Mouse (Mus musculus) activated CD4-positive, CD25-positive, alpha-beta regulatory T cell, adult 4 months (primary cell): ENCODE data around the gene Zcchc7. TPM values are rescaled to one million over a fixed set of nuclear protein-coding genes. Genes with fewer than 3 reads are reported as not detected.

Experiments
- ATAC-seq: one replicate; pipeline ENCODE4 v1.8.0; 2017
- polyA plus RNA-seq, 2 experiments: library from polyadenylated mRNA; unstranded; fragments of 100-300 nt; shearing (Covaris generic); gene quantifications; one replicate each; pipeline ENCODE4 v1.2.1; 2017

The Zcchc7 gene
- polyA plus RNA-seq, 2 experiments from 2014 or later, result 96.7 to 132 TPM

DNA sequence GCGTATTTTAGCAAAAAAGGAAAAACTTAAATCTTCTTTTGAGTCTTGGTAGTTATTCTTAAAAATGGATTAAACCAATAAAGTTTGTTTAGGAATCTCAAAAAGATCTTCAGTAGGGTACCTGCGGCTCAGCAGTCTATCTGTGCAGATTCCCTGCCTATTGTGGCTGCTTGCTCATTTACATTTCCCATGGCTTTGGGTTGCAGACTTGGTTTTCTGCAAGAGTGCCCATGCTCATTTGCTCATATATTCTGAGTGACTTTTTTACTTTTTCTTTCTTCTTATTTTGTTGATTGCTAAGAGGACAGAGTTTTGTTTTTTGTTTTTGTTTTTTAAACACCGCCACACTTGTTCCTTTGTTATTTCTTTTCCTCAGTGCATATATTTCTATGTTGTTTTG is 19.2 kb downstream of the Zcchc7 start:
- ATAC-seq, result no peak

DNA sequence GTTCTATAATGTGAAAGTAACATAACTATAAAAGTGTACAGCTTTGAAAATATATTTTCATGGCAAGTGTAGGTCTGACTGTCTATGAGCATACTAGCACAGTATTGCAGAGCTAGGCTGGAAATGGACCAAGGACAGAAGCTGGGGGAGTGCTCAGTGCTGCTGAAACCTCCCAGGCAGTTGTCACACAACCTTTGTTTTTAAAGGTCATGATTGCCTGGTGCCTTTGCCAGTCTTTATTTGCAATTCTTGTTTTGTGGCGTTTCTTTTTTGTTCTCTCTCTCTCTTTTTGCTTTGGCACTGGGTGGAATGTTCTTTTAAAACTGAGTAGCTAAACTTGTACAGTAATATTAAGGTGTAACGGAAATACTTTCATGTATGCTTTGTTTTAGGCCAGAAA is 21.0 kb downstream of the Zcchc7 start:
- ATAC-seq, result no peak

GRCm38 (mm10) chr4:44777101-44777500 is 21.4 kb downstream of the Zcchc7 start:
- no peak for ATAC-seq

DNA sequence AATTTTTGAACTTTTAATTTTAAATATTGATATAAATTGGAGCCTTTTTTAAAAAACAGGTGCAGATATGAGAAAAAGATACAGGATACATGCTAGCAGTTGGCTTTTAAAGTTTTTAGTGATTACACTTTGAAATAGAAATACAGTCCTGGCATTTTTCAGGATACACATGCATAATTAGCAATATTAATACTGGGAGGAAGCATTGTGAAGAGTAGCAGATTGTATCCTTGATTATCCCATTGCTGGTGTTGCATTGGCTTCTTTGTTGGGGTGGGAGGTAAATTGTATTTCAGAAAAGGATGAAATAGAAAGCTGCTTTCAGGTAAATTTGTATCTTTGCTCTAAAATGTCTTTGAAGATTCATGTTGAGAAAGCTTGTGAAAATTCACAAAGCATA is 22.0 kb downstream of the Zcchc7 start:
- no peak for ATAC-seq

- ATAC-seq, result no peak
Observed at GRCm38 (mm10) chr4:44778316-44778715, 22.6 kb downstream of the Zcchc7 start.

GRCm38 (mm10) chr4:44780462-44781157 is 24.9 kb downstream of the Zcchc7 start:
- no peak for ATAC-seq

DNA sequence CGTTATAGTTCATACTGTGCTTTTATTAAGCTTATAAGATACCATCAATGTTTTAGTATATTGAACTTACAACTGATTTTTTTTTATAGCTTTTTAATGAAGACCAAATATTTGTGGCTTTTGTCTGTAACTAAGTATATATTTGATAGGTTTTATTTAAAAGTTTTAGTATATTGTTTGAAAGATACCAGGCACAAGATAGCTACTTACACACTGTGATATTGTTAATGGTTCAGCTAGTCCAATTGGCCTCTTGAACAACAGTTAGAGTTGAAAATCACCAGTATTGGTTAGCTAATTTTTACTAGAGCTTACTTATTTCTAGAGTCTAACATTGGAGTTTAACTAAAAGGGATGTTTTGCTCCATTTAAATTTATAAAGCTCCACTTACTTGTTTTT is 25.8 kb downstream of the Zcchc7 start:
- no peak for ATAC-seq

DNA sequence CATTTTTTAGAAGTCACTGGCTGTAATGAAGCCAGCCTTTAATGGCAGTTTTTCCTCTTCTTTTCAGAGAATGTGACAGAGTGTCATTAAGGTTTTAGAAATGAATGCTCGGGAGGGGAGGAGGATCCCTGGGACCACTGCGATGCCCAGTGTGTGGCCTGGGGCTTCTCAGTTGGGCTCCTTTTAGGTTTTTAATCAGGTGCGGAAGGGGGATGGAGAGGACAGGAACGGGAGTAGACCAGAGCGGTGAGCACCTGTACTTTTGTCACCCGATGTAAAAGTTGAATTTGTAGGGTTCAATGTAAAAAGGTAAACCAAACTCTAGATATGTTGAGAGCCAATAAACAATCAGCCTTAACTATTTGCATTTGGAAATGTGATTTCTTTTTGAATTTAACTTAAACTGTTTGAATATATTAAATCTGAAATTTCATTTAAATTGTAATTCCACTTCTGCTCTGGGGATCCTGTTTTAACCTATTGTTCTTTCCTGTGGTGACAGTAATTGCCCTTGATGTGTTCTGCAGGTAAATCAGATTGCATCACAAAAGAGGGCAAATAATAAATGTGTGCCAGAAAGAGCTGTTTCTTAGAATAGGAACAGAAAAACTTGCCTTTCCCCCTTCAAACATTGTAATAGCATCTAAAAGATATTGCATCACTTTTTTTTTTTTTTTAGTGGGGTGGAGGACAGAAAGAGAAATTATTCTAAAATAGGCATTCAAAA is 28.1 kb downstream of the Zcchc7 start:
- no peak for ATAC-seq

DNA sequence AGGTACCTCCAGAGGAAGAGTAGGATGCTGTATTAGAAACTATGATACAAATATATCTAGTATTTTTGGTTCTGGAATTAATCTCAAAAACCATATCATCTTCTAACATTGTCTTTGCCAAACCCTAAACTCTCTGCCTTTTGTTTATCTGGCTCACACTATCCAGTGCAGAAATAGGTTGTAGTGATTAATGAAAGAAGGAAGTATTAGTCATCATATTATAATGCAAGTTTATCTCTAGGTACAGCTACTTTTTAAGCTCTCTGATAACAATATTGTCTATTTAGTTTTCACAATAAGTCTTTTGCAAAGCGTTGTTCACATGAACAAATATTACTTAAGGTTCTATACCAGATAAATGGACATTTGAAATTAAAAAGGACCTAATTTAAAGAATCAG is 57.2 kb downstream of the Zcchc7 start:
- ATAC-seq, result no peak

GRCm38 (mm10) chr4:44813770-44814169 is 58.1 kb downstream of the Zcchc7 start:
- no peak for ATAC-seq

DNA sequence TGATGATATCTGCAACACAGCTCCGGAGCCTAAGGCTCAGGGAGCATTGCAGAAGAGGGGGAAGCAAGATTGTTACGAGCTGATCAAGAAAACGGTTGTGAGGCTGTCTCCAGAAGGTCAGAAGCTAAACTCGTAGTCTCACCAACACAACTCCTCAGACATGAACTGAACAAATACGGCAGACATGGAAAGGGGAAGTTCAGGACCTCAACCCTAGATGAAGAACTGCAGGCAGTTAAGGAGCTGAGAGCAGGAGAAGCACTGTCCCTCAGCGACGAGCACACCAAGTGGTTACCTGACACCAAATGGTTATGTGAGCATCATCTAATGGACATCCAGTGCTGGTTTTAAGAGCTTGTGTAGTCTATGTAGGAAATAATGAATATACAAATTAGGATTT is 60.9 kb downstream of the Zcchc7 start:
- ATAC-seq, result no peak

DNA sequence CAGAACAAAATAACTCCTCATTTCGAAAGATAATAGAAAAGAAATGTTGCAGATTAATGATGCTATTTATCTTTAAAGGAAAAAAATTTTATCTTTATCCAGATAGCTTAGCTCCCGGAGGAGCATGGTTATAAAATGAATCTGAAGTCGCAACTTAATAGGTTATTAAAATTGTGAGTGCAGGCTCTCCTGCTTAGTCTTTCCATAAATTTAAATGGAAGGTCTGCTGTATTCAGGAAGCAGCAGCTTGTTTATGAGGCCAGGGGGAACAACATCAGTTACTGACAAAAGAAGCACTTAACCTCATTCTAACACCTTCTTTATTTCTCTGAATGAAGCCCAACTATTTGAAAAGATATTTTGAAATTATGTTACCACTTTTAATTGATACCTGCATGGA is 74.9 kb downstream of the Zcchc7 start:
- no peak for ATAC-seq

DNA sequence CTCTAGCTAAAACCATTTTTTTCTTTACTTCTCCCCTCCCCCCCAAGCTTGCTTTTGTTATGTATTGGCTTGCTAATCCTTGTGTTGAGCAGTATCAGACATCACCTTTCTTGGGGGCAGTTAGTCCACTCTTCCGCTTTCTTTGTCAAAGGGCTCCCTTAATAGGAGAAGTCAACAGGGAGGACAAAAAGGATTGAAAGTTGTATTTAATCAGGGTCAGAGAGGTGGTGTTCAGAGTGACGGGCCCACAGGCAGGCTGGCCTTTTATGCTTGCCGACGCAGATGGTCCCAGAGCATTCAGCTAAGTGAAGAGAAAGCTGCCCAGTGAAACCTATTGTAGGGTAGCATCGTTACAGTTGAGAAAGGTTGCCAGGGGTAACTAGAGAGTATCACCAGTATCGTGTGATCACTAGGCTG is 96.2 kb downstream of the Zcchc7 start:
- ATAC-seq, result no peak

- no peak for ATAC-seq
Observed at GRCm38 (mm10) chr4:44871591-44871990, 115.9 kb downstream of the Zcchc7 start.

GRCm38 (mm10) chr4:44872048-44872447 is 116.4 kb downstream of the Zcchc7 start:
- ATAC-seq, result no peak

DNA sequence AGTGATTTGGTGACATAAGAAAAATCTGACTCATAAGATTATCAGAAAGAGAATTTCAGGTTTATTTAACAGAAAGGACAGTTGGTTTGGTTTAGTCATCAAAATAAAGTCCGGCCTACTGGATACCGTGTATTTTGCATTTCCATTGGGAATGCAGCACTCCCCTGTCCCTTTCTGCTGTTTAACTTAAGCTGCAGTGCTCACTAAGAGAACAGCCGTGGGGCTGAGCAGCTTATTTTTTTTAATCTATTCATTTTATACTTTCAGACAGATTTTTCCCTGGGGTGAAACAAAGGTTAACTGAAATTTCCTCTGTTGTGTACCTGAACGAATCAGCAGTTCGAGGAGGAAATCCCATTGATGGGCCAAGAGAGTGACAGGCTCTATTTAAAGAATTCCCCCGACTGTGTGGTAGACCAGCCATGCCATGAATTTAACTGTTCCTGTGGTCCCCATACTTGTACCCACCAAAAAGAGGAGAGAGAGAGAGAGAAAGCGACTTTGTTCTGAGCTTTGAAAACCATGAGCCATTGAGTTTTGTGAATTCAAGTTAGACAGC is 124.5 kb downstream of the Zcchc7 start:
- no peak for ATAC-seq

DNA sequence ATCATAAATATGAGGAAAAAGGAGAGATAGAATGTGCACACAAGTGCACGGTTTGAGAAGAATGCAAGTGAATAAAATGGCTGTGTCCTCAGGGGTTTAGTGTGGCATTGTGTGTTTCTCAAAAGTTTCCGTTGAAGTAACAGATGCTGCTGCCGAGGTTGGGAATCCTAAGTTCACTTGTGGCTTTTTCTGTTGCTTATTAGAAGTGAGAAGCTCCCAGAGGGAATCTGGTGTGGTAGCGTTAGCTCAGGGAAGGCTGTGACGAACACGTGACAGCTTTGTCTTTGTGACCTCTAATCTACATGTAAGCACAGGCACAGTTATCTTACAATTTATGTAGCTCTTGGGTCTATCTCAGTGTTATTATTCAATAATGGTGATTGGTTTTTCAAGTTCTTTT is 130.5 kb downstream of the Zcchc7 start:
- no peak for ATAC-seq

- no peak for ATAC-seq
Observed at GRCm38 (mm10) chr4:44891344-44891743, 135.7 kb downstream of the Zcchc7 start.

GRCm38 (mm10) chr4:44905651-44906271 is 150.1 kb downstream of the Zcchc7 start:
- no peak for ATAC-seq

DNA sequence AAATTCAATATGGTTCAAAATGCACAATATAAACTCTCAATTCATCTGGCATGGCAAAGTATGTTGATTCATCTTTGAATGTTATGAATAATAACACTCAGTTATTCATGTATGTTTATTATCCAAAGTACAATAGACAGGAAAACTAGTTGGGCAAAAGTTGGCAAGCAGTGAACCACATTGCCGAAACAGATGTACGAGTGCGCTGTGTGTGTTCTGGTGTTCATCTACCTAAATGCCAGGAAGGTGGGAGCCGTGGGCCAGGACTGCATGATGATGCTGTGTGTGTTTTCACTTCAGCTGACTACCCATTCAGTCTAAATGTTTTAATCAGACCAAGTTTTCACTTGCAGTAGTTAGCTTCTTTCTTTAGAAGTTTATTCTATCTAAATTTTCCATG is 150.7 kb downstream of the Zcchc7 start:
- ATAC-seq, result no peak

GRCm38 (mm10) chr4:44910065-44910464 is 154.4 kb downstream of the Zcchc7 start:
- no peak for ATAC-seq

DNA sequence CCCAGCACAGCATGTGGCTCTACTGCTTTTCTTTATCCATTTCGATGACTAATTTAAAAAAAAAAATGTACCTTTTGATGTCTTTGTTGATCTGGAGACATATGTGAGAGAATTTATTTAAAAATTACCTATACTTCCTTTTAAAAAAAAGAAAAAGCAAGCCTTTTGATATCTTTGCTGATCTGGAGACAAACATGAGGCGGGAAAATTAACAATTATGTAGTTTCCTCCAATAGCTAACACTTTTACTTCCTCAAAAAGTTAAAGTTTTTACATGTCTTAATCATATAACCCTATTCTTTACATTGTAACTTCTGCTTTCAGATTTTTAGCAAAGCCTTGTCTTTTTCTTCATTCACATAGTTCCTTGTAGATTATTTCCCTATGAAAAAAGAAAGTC is 155.2 kb downstream of the Zcchc7 start:
- ATAC-seq, result no peak

DNA sequence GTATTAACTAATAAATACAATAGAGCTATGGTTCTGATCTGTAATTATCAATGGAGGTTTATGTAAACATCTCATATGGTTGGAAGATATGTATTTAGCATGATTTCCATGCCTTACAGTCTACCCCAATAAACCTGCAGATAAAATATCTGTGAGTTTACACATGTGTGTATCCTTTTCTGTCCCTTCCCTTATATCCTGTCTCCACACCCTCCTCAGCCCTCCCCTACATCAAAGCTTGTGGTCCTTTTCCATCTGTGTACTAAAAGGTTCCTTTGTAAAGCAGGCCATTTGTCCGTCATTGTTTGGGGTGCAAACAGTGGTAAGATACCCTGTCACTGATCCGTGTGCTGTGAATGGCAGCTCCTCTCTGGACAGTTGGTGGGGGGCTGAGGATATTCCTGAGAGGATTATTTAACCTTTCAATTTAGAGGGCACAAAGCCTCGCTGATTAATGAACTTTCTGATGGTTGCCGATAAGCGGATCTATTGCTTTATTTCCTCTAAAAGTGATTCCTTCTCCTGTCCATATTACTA is 161.7 kb downstream of the Zcchc7 start:
- ATAC-seq, result no peak
